Mouse (Mus musculus) gastrocnemius, adult 2 months (tissue): ENCODE measurements around the gene Chrdl2. TPM values are rescaled to one million over a fixed set of nuclear protein-coding genes. Genes with fewer than 3 reads are reported as not detected.

Experiments
- DNase-seq: peaks from one replicate; pipeline ENCODE4 v3.0.0; 2022
- H3K27ac ChIP-seq: fragments of 200-600 bp; 2 replicates; pipeline ENCODE4 v1.8.1; 2022; ENCODE audit warnings: mild to moderate bottlenecking
- H3K4me3 ChIP-seq: fragments of 200-600 bp; 2 replicates; pipeline ENCODE4 v1.8.1; 2022; ENCODE audit warnings: mild to moderate bottlenecking, moderate library complexity
- CTCF ChIP-seq: fragments of 200-600 bp; IDR thresholded peaks from 2 replicates; pipeline ENCODE4 v1.8.1; 2022; ENCODE audit warnings: antibody characterized with exemption, mild to moderate bottlenecking, moderate library complexity
- intact Hi-C: fragments of 180-260 bp; cut with DNase I; formaldehyde crosslinking; loops from one replicate; pipeline ENCODE4 v1.15.1; 2025
- total RNA-seq, 2 experiments: library from RNA; stranded (reverse); gene quantifications; 2 replicates each; pipeline ENCODE4 v1.2.3; 2021

The Chrdl2 gene
- total RNA-seq, 2 experiments from 2014 or later: 2.0 to 3.2 TPM

- no peak overlapping the region for H3K4me3 ChIP-seq
- intact Hi-C loops: no loop called here
- TF ChIP-seq CTCF: no peak
- DNase-seq: no peak
- H3K27ac ChIP-seq: 0 out of 2 replicates have a peak overlapping the region, but pooled peaks have one; percentile 8
Observed at GRCm38 (mm10) chr7:100076296-100076695, 70.3 kb downstream of the Chrdl2 start.

- no peak overlapping the region for H3K4me3 ChIP-seq
- no peak for DNase-seq
- intact Hi-C loops: no loop called here
- H3K27ac ChIP-seq: no peak overlapping the region
- no peak for TF ChIP-seq CTCF
Observed at GRCm38 (mm10) chr7:100077071-100077470, 71.1 kb downstream of the Chrdl2 start.

- no peak for DNase-seq
- no peak overlapping the region for H3K4me3 ChIP-seq
- no peak overlapping the region for H3K27ac ChIP-seq
- TF ChIP-seq CTCF: no peak
- intact Hi-C loops: no loop called here
Observed at GRCm38 (mm10) chr7:100080087-100080781, 74.3 kb downstream of the Chrdl2 start.

- no peak overlapping the region for H3K27ac ChIP-seq
- TF ChIP-seq CTCF: no peak
- no peak for DNase-seq
- intact Hi-C loops: no loop called here
- no peak overlapping the region for H3K4me3 ChIP-seq
Observed at GRCm38 (mm10) chr7:100082836-100083235, 76.9 kb downstream of the Chrdl2 start.

- no peak for TF ChIP-seq CTCF
- intact Hi-C loops: no loop called here
- Histone ChIP-seq H3K27ac (no peak overlapping the region), H3K4me3 (no peak overlapping the region)
- no peak for DNase-seq
Observed at GRCm38 (mm10) chr7:100083812-100084211, 77.8 kb downstream of the Chrdl2 start.

Other genes starting within 250 kb of the Chrdl2 start
- not detected for gene Olfr521, start 242.7 kb upstream of the Chrdl2 start, total RNA-seq
- 1 to 10 TPM; 2.1 to 3.4 TPM for gene Neu3, start 177.8 kb upstream of the Chrdl2 start, total RNA-seq
- under 1 TPM; 0.11 to 0.59 TPM for gene Xrra1, start 147.1 kb upstream of the Chrdl2 start, total RNA-seq
- gene Spcs2, start 142.7 kb upstream of the Chrdl2 start, total RNA-seq: 10 to 100 TPM; 76.7 to 79.4 TPM
- gene Rnf169, start 25.7 kb upstream of the Chrdl2 start, total RNA-seq: 1 to 10 TPM; 8.1 to 10.0 TPM
- gene Pold3, start 115.4 kb downstream of the Chrdl2 start, total RNA-seq: 1 to 10 TPM; 5.6 to 6.3 TPM
- 1 to 10 TPM; 4.7 to 5.3 TPM for gene Lipt2, start 153.1 kb downstream of the Chrdl2 start, total RNA-seq
- gene Kcne3, start 170.3 kb downstream of the Chrdl2 start, total RNA-seq: under 1 TPM in 1 of 2 experiments, not detected in 1; 0.59 TPM
- gene Pgm2l1, start 221.2 kb downstream of the Chrdl2 start, total RNA-seq: 10 to 100 TPM; 16.0 to 19.3 TPM